Mouse (Mus musculus) erythroblast, embryonic 14.5 days (primary cell): ENCODE results near the gene Gm49333.

Experiments used
- GATA1 ChIP-seq: IDR thresholded peaks from 2 replicates; pipeline ENCODE4 v1.6.1; 2012; ENCODE audit warnings: low read length, inconsistent platforms, mixed read lengths
- TAL1 ChIP-seq: IDR thresholded peaks from 3 replicates; pipeline ENCODE4 v1.6.1; 2012; ENCODE audit warnings: low read length, inconsistent platforms, mixed read lengths

- TF ChIP-seq TAL1 (no peak), GATA1 (no peak)
Measured at GRCm38 (mm10) chr16:20611357-20612227, at the start of gene Gm49333, which contains the start of the genes Eef1akmt4 and Alg3.
